Mouse (Mus musculus) intestine, embryonic 16.5 days (tissue): ENCODE measurements at regions not wholly inside any gene's neighbourhood (a gene's known extent, or its start where the extent isn't known, plus 50 kb on each side); places are given as distances from the start of the nearest gene placed in this dataset.

Experiments
- ATAC-seq: fragments of 200-750 bp; cut with Nextera tagmentation; 2 replicates; pipeline ENCODE4 v1.8.0; 2017; ENCODE audit warnings: moderate TSS enrichment, moderate library complexity
- H3K27ac ChIP-seq: fragments of 300-500 bp; sonication (generic); 2 replicates; pipeline ENCODE4 v1.5.1; 2014; ENCODE audit warnings: mild to moderate bottlenecking, low read length
- H3K27me3 ChIP-seq: fragments of 300-500 bp; sonication (generic); replicated peaks from 2 replicates; pipeline ENCODE4 v1.6.1; 2014; ENCODE audit warnings: low read length, control low read depth, mixed read lengths; ENCODE audit not compliant: control insufficient read depth, insufficient read depth
- H3K36me3 ChIP-seq: fragments of 300-500 bp; sonication (generic); 2 replicates; pipeline ENCODE4 v1.6.1; 2014; ENCODE audit warnings: low read length, control low read depth; ENCODE audit not compliant: control insufficient read depth, insufficient read depth
- H3K4me1 ChIP-seq: fragments of 300-500 bp; sonication (generic); 2 replicates; pipeline ENCODE4 v1.6.1; 2014; ENCODE audit warnings: low read length, control low read depth, mixed read lengths; ENCODE audit not compliant: control insufficient read depth, insufficient read depth
- H3K4me2 ChIP-seq: fragments of 300-500 bp; sonication (generic); 2 replicates; pipeline ENCODE4 v1.6.1; 2014; ENCODE audit warnings: low read depth, low read length, control low read depth
- H3K4me3 ChIP-seq: fragments of 300-500 bp; sonication (generic); 2 replicates; pipeline ENCODE4 v1.5.1; 2014; ENCODE audit warnings: mild to moderate bottlenecking, low read length
- H3K9ac ChIP-seq: fragments of 300-500 bp; sonication (generic); 2 replicates; pipeline ENCODE4 v1.6.1; 2014; ENCODE audit warnings: low read depth, low read length
- H3K9me3 ChIP-seq: fragments of 300-500 bp; sonication (generic); 2 replicates; pipeline ENCODE4 v1.6.1; 2016; ENCODE audit warnings: low read length, control low read depth; ENCODE audit not compliant: control insufficient read depth
- WGBS: fragments of 180-500 bp; shearing (Covaris S2); extraction: QIAGEN DNeasy Blood & Tissue Kit; methylation state at CpG from one replicate; pipeline ENCODE4 v1.1.7; 2014; 5-methylcytosine and 5-hydroxymethylcytosine counted together

DNA sequence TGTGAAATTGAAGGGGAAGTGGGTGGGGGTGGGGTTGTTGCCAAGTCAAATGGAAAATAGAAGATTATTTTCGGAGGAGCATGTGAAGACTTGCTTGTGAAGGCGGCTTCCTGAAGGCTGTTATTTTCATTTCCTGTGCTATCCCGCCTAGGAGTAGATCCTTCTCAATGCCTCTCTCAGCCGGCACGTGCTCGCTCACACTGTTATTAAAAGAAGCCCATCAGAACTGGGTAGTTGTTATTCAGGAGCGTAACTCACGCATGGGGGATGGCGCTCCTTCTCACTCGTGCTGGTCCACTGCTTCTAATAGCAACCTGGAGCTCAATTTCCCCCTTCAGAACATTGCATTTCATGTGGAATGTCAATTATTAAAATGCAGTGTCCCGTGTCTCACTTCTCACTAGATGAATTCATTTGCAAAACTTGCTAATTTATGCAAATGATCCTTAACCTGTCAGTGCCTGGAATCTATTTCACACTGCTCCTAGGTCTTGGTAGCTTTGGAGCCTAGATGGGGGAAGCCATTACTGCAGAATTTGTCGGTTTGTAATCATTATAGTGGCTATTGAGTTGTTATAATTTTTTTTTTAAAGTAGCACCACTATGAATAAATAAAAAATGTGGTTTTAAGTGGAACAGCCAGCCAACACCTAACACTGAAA lies 412.8 kb upstream of the Hnrnpa3 start:
- Histone ChIP-seq H3K36me3 (no peaks in the 10 kb centered on the region), H3K4me3 (no peak overlapping the region), H3K9ac (no peak overlapping the region), H3K27me3 (no peaks in the 10 kb centered on the region), H3K9me3 (no peaks in the 10 kb centered on the region), H3K4me2 (no peak overlapping the region), H3K27ac (no peak overlapping the region), H3K4me1 (peaks cover 7% of the 10 kb centered on the region; the same call in 1 of the 2 replicates)
- WGBS = 51% methylated on average over 12 of the region's 12 CpGs
- no peak for ATAC-seq

DNA sequence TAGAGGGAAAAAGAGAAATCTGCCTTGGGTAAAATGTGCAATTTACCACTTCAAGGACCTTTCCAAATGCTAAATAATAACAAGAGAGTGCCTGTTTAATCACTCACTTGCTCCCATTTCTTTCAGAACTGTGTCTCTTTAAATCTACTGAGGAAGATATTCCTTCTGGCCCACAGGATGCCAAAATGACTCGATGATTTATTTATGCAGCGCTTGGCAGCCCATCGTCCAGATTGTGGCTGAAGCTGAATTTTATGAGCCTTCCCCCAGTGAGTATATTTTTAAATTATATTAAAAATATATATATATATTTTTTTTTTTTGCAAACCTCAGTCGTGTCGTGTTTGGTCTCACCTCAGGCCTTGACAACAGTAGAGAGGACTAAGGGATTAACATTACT lies 410.8 kb upstream of the Hnrnpa3 start:
- Histone ChIP-seq H3K9ac (no peak overlapping the region), H3K4me1 (peaks cover 7% of the 10 kb centered on the region; the same call in 1 of the 2 replicates), H3K36me3 (no peaks in the 10 kb centered on the region), H3K27ac (no peak overlapping the region), H3K4me3 (no peak overlapping the region), H3K4me2 (no peak overlapping the region), H3K27me3 (no peaks in the 10 kb centered on the region), H3K9me3 (no peaks in the 10 kb centered on the region)
- ATAC-seq = no peak
- WGBS = 37% methylated on average over 5 of the region's 5 CpGs

GRCm38 (mm10) chr2:75250507-75250906 lies 408.6 kb upstream of the Hnrnpa3 start:
- no peaks in the 10 kb centered on the region for H3K9me3 ChIP-seq
- H3K36me3 ChIP-seq = no peaks in the 10 kb centered on the region
- no peak for ATAC-seq
- H3K27me3 ChIP-seq = no peaks in the 10 kb centered on the region
- no peak overlapping the region for H3K4me2 ChIP-seq
- 79% methylated on average over 1 of the region's 1 CpGs for WGBS
- no peak overlapping the region for H3K9ac ChIP-seq
- H3K4me1 ChIP-seq = no peaks in the 10 kb centered on the region
- H3K27ac ChIP-seq = no peak overlapping the region
- no peak overlapping the region for H3K4me3 ChIP-seq

DNA sequence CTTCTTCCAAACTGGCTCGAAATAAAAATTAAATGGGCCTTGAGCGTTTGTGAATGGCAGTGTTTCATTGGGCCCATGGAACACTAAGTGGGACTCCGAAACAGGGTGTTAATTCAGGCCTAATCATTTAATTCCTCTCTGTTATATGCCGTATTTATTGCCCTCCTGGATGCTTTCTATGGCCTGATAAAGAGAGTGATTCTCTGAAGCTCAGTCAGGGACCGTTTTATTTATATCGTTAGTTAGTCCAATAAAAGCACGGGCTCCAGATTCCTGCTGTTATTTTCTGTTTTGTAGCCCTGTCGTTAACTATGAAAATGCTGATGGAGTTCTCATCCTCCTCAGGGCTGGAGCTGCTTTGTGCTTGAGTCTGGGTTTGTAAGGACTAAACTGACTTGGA lies 406.2 kb upstream of the Hnrnpa3 start:
- Histone ChIP-seq H3K9ac (no peak overlapping the region), H3K4me3 (no peak overlapping the region), H3K27ac (no peak overlapping the region), H3K9me3 (no peaks in the 10 kb centered on the region), H3K4me1 (no peaks in the 10 kb centered on the region), H3K27me3 (no peaks in the 10 kb centered on the region), H3K4me2 (no peak overlapping the region), H3K36me3 (no peaks in the 10 kb centered on the region)
- WGBS = 83% methylated on average over 8 of the region's 8 CpGs
- no peak for ATAC-seq

DNA sequence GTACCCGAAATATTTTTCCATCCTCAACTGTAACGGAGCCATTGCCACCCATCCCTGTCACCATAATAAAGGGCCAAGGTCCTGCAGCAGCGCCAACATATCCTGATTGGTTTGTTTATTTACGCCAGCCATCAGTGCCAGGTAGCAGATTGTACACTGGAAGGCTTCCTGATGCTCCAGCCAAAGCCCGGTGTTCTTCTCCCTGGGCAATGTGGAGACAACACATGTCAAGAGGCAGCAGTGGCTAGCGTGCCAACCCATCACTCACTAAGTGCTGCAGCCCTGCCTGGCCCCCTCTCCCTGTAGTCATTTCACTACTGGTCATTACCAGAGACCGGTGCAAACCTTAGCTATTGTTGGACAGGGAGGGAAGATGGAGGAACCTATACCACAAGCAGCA lies 393.8 kb upstream of the Hnrnpa3 start:
- Histone ChIP-seq H3K27me3 (no peaks in the 10 kb centered on the region), H3K4me1 (no peaks in the 10 kb centered on the region), H3K4me3 (no peak overlapping the region), H3K9ac (no peak overlapping the region), H3K4me2 (no peak overlapping the region), H3K9me3 (no peaks in the 10 kb centered on the region), H3K27ac (no peak overlapping the region), H3K36me3 (no peaks in the 10 kb centered on the region)
- no peak for ATAC-seq
- 69% methylated on average over 7 of the region's 7 CpGs for WGBS

- Histone ChIP-seq H3K4me3 (no peak overlapping the region), H3K36me3 (no peaks in the 10 kb centered on the region), H3K27ac (no peak overlapping the region), H3K4me2 (no peak overlapping the region), H3K9me3 (no peaks in the 10 kb centered on the region), H3K4me1 (no peaks in the 10 kb centered on the region), H3K27me3 (no peaks in the 10 kb centered on the region), H3K9ac (no peak overlapping the region)
- no peak for ATAC-seq
- 78% methylated on average over 19 of the region's 19 CpGs for WGBS
These were observed 393.0 kb upstream of the Hnrnpa3 start for GRCm38 (mm10) chr2:75265739-75266699.

DNA sequence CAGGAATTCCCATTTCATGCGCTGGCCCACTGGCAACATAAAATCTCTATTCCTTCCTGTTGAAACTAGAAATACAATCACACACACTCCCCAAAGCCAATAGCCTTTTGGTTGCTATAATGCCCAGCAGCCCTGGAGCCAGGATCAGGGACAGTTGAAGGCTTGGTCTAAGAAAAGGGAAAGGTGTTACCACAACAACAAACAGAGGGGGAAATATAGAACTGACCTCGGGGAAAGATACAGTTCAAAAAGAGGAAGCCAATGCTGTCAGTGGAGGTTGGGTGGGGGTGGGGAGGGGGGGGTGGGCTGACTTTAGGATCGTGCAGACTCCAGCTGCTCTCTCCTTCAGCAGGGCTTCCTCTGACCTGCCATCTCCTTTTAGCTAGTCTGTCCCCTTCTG lies 391.1 kb upstream of the Hnrnpa3 start:
- no peak for ATAC-seq
- 58% methylated on average over 3 of the region's 3 CpGs for WGBS

GRCm38 (mm10) chr2:75269446-75269845 lies 389.6 kb upstream of the Hnrnpa3 start:
- no peak for ATAC-seq
- Histone ChIP-seq H3K9ac (no peak overlapping the region), H3K36me3 (no peaks in the 10 kb centered on the region), H3K4me2 (no peak overlapping the region), H3K4me1 (no peaks in the 10 kb centered on the region), H3K27ac (no peak overlapping the region), H3K4me3 (no peak overlapping the region), H3K9me3 (no peaks in the 10 kb centered on the region), H3K27me3 (no peaks in the 10 kb centered on the region)
- 56% methylated on average over 8 of the region's 8 CpGs for WGBS

More for the DNA sequence above, 391.1 kb upstream of the Hnrnpa3 start:
- Histone ChIP-seq H3K36me3 (no peaks in the 10 kb centered on the region), H3K4me3 (no peak overlapping the region), H3K27me3 (no peaks in the 10 kb centered on the region), H3K4me1 (no peaks in the 10 kb centered on the region), H3K4me2 (no peak overlapping the region), H3K9me3 (no peaks in the 10 kb centered on the region), H3K9ac (no peak overlapping the region), H3K27ac (no peak overlapping the region)

GRCm38 (mm10) chr2:75270115-75270514 lies 388.9 kb upstream of the Hnrnpa3 start:
- no peak overlapping the region for H3K4me3 ChIP-seq
- H3K4me2 ChIP-seq = no peak overlapping the region
- no peaks in the 10 kb centered on the region for H3K36me3 ChIP-seq
- H3K27me3 ChIP-seq = no peaks in the 10 kb centered on the region
- no peak overlapping the region for H3K27ac ChIP-seq
- WGBS = 66% methylated on average over 4 of the region's 4 CpGs
- no peaks in the 10 kb centered on the region for H3K9me3 ChIP-seq
- H3K9ac ChIP-seq = no peak overlapping the region
- no peak for ATAC-seq
- no peaks in the 10 kb centered on the region for H3K4me1 ChIP-seq
